Mouse (Mus musculus): ENCODE measurements around the gene Tmem165.

DNA sequence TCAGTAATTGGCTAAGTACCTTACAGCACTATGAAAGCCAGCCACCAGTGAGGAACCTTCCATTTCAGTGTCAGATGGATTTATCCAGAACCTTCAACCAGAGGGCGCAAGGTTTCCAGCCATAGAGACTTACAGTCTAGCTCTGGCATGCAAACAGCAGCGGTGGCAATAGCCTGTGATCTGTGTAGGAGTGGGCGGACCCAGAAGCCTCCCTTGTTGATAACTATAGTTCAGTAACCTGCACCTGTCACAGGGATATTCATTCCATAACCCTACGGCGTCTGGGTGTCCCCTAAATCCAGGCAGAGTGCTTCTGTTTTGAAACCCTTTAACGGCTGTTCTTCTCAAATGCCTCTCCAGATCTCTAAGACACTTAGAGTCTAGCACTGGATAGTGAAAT lies 24.1 kb upstream of the Tmem165 start:
- TF ChIP-seq POLR2A (IDR thresholded peaks at IDR 0.05; ENCODE audit: borderline replicate concordance, extremely low read depth, low read depth, low read length) = no peak
- TF ChIP-seq CTCF (IDR thresholded peaks at IDR 0.05; ENCODE audit: insufficient read depth, low read length) = no peak
